Mouse (Mus musculus) lung, postnatal 0 days (tissue): ENCODE results near the gene Tspan18.

Experiments used
- CTCF ChIP-seq: IDR thresholded peaks from 2 replicates; pipeline ENCODE4 v1.5.1; 2016; ENCODE audit warnings: antibody characterized with exemption, mild to moderate bottlenecking
- EP300 ChIP-seq: IDR thresholded peaks from 2 replicates; pipeline ENCODE4 v1.6.1; 2016; ENCODE audit warnings: antibody characterized with exemption, mild to moderate bottlenecking, control low read depth

DNA sequence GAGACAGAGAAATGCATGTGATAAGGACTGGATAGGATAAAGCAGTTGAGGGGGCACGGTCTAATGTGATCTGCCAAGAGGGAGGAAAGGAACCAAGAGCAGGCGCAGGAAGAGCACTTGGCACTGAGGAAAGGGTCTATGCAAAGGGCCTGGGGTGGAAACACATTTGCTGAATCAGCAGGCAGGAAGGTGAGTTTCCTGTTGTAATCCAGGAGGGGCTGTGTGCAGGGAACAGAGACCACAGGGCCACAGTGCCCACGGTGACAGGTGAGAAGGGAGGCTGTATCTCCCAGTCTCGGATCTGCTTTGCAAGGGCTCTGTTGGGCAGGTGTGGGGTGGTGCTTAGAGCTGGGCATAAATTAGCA, 156.0 kb downstream of the Tspan18 start:
- TF ChIP-seq CTCF = no peak
- TF ChIP-seq EP300 = no peak
